ENCODE assay signal across 11 mouse cellular contexts in the genomic region with DNA sequence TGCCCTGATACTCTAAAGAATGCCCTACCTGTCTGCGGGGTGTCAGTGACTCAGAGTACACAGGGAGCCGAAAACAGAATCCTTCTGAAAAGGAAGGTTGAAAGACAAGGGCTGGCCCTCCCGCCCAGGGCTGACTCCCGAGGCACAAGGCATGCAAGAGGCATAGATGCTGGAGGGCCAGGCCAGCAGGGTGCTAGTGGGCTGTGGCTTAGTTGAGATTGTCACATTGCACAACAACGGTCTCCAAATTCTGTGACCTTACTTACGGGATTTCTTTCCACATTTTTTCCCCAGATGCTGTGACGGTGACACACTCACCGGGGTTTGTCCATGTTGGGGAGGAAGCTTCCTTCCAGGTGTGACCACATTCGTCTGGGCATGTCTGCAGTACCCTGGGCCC. TPM values are rescaled to one million over a fixed set of nuclear protein-coding genes. Genes with fewer than 3 reads are reported as not detected.
A peak's percentile ranks its signal among the peaks of the same experiment; 100 is the strongest.
DNase-seq lines count a peak whose midpoint lies in the region; ATAC-seq and TF ChIP-seq lines count a peak whose summit lies in the region.
"Had no signal": no experiment of that assay in that cellular context is flagged by ENCODE, and none has a peak within 500 bp of the region (broad histone marks: within the 10 kb centered on the region; RNA-seq: fewer than 3 reads in every experiment).

No protein-coding gene starts in this region.

- H3K9ac ChIP-seq in liver, adult 2 months (ENCODE audit: low read depth, low read length), result no peak overlapping the region
- H3K9ac ChIP-seq in liver, postnatal 0 days (replicated peaks), result no peak overlapping the region
- no peak overlapping the region for H3K9ac ChIP-seq in embryonic facial prominence, embryonic 11.5 days (replicated peaks; ENCODE audit: low read length)
- H3K9ac ChIP-seq: forebrain, embryonic 12.5 days; lung, embryonic 14.5 days had no signal

- TF ChIP-seq POLR2A in liver, adult 2 months (IDR thresholded peaks at IDR 0.05; ENCODE audit: extremely low read depth, insufficient read depth, low read length), result no peak

- peak overlapping the region; percentile 90 for H3K27ac ChIP-seq in heart, embryonic 10.5 days
- H3K27ac ChIP-seq in liver, adult 2 months (replicated peaks; ENCODE audit: insufficient read depth, low read depth, low read length), result no peak overlapping the region
- H3K27ac ChIP-seq in liver, postnatal 0 days (ENCODE audit: low read depth), result no peak overlapping the region
- 0 out of 2 replicates have a peak overlapping the region, but pooled peaks have one; percentile 41 for H3K27ac ChIP-seq in embryonic facial prominence, embryonic 11.5 days (replicated peaks; ENCODE audit: low read depth, low read length)
- H3K27ac ChIP-seq in limb, embryonic 10.5 days, result peak overlapping the region; percentile 28; the same call in 1 of the 2 replicates

- no peak overlapping the region for H3K4me2 ChIP-seq in liver, postnatal 0 days (ENCODE audit: low read depth, low read length)
- no peak overlapping the region for H3K4me2 ChIP-seq in embryonic facial prominence, embryonic 11.5 days (ENCODE audit: low read depth, low read length)
- H3K4me2 ChIP-seq: forebrain, embryonic 12.5 days; lung, embryonic 14.5 days had no signal

- peaks cover 32% of the 10 kb centered on the region for H3K36me3 ChIP-seq in heart, embryonic 10.5 days
- no peaks in the 10 kb centered on the region for H3K36me3 ChIP-seq in liver, adult 2 months (ENCODE audit: control insufficient read depth, insufficient read depth, low read length)
- no peaks in the 10 kb centered on the region for H3K36me3 ChIP-seq in liver, postnatal 0 days (replicated peaks; ENCODE audit: insufficient read depth, low read length)
- H3K36me3 ChIP-seq in embryonic facial prominence, embryonic 11.5 days (replicated peaks; ENCODE audit: control insufficient read depth, insufficient read depth, low read depth, low read length), result no peaks in the 10 kb centered on the region
- H3K36me3 ChIP-seq in limb, embryonic 10.5 days, result peaks cover 29% of the 10 kb centered on the region

- DNase-seq in heart, embryonic 10.5 days (ENCODE audit: low spot score), result no peak
- no peak for DNase-seq in heart, postnatal 10 days
- peak; percentile 45 for DNase-seq in liver, adult 2 months (ENCODE audit: extremely low read depth, low read depth, low spot score)
- no peak for DNase-seq in liver, postnatal 0 days
- no peak for DNase-seq in embryonic facial prominence, embryonic 11.5 days (ENCODE audit: low spot score)
- no peak for DNase-seq in limb, embryonic 10.5 days (ENCODE audit: low spot score)
- DNase-seq in left cerebral cortex, postnatal 4 days, result no peak
- DNase-seq in layer of hippocampus, adult 9-10 months (ENCODE audit: low spot score), result no peak
- DNase-seq: layer of hippocampus, postnatal 36 days; lung, embryonic 14.5 days had no signal

- WGBS in heart, embryonic 10.5 days, result 74% methylated on average over 9 of the region's 9 CpGs
- WGBS in liver, adult 2 months, result 39% methylated on average over 9 of the region's 9 CpGs
- WGBS in liver, postnatal 0 days (ENCODE audit: insufficient replicate concordance), result 79% methylated on average over 9 of the region's 9 CpGs
- WGBS in embryonic facial prominence, embryonic 11.5 days, result 55% methylated on average over 9 of the region's 9 CpGs
- 70% methylated on average over 9 of the region's 9 CpGs for WGBS in limb, embryonic 10.5 days

- no peaks in the 10 kb centered on the region for H3K9me3 ChIP-seq in heart, embryonic 10.5 days
- H3K9me3 ChIP-seq in liver, postnatal 0 days (ENCODE audit: low read length), result no peaks in the 10 kb centered on the region
- no peaks in the 10 kb centered on the region for H3K9me3 ChIP-seq in embryonic facial prominence, embryonic 11.5 days (replicated peaks; ENCODE audit: control insufficient read depth, low read length)
- no peaks in the 10 kb centered on the region for H3K9me3 ChIP-seq in limb, embryonic 10.5 days (replicated peaks)
- H3K9me3 ChIP-seq: forebrain, embryonic 12.5 days had no signal

- H3K79me2 ChIP-seq in liver, adult 2 months (ENCODE audit: control insufficient read depth, insufficient read depth, low read length), result peaks cover 8% of the 10 kb centered on the region; the same call in 1 of the 2 replicates

- no peak for TF ChIP-seq CTCF in liver, adult 2 months (IDR thresholded peaks at IDR 0.05; ENCODE audit: low read depth, low read length)
- no peak for TF ChIP-seq CTCF in liver, postnatal 0 days (IDR thresholded peaks at IDR 0.05; ENCODE audit: low read depth)

- no peak for TF ChIP-seq EP300 in liver, postnatal 0 days (IDR thresholded peaks at IDR 0.05; ENCODE audit: low read depth)

- H3K27me3 ChIP-seq in heart, embryonic 10.5 days (ENCODE audit: insufficient read depth, poor library complexity, severe bottlenecking), result no peaks in the 10 kb centered on the region
- H3K27me3 ChIP-seq in liver, adult 2 months (ENCODE audit: control insufficient read depth, insufficient read depth, low read length), result no peaks in the 10 kb centered on the region
- H3K27me3 ChIP-seq in liver, postnatal 0 days (ENCODE audit: insufficient read depth, low read length), result no peaks in the 10 kb centered on the region
- no peaks in the 10 kb centered on the region for H3K27me3 ChIP-seq in embryonic facial prominence, embryonic 11.5 days (ENCODE audit: control insufficient read depth, insufficient read depth, low read length)
- H3K27me3 ChIP-seq in limb, embryonic 10.5 days (ENCODE audit: low read depth, poor library complexity, severe bottlenecking), result no peaks in the 10 kb centered on the region
- H3K27me3 ChIP-seq: forebrain, embryonic 12.5 days had no signal

- peak overlapping the region; percentile 24; the same call in 1 of the 2 replicates for H3K4me3 ChIP-seq in heart, embryonic 10.5 days
- H3K4me3 ChIP-seq in liver, adult 2 months (ENCODE audit: insufficient read depth, low read depth, low read length), result no peak overlapping the region
- H3K4me3 ChIP-seq in liver, postnatal 0 days (ENCODE audit: low read depth, low read length), result no peak overlapping the region
- no peak overlapping the region for H3K4me3 ChIP-seq in embryonic facial prominence, embryonic 11.5 days (ENCODE audit: low read depth, low read length)
- no peak overlapping the region for H3K4me3 ChIP-seq in limb, embryonic 10.5 days
- H3K4me3 ChIP-seq: forebrain, embryonic 12.5 days had no signal

- H3K4me1 ChIP-seq in heart, embryonic 10.5 days, result peaks cover 66% of the 10 kb centered on the region
- H3K4me1 ChIP-seq in liver, adult 2 months (ENCODE audit: control insufficient read depth, insufficient read depth, low read length), result peaks cover 18% of the 10 kb centered on the region
- H3K4me1 ChIP-seq in liver, postnatal 0 days (ENCODE audit: insufficient read depth), result peaks cover 20% of the 10 kb centered on the region
- peaks cover 10% of the 10 kb centered on the region for H3K4me1 ChIP-seq in embryonic facial prominence, embryonic 11.5 days (ENCODE audit: control insufficient read depth, insufficient read depth, low read length)
- peaks cover 56% of the 10 kb centered on the region for H3K4me1 ChIP-seq in limb, embryonic 10.5 days

- ATAC-seq in liver, postnatal 0 days, result no peak
- no peak for ATAC-seq in embryonic facial prominence, embryonic 11.5 days (replicated peaks; ENCODE audit: insufficient number of reproducible peaks, low FRiP score, low TSS enrichment, low read depth)

- intact Hi-C loops in heart, postnatal 10 days (cut with DNase I), result no loop called here
- intact Hi-C loops in left cerebral cortex, postnatal 4 days (cut with DNase I), result no loop called here

RNA-seq across cellular contexts. Expression of gene Tmem94, which starts 11.7 kb away (rescaled TPM):
- 35.0 and 56.8 TPM in 2 replicates for polyA plus RNA-seq in heart, embryonic 10.5 days (2016; fragmentation: Nextera tagmentation; extraction: Ambion mirVana)
- total RNA-seq in heart, postnatal 10 days (2021), result 100 to 1,000 TPM; 106 to 116 TPM
- total RNA-seq in liver, adult 2 months (2014; rRNA removed), result 11.0 and 15.0 TPM in 2 replicates
- polyA plus RNA-seq in liver, adult 2 months (2012; rRNA removed), result 41.1 and 41.9 TPM in 2 replicates
- polyA plus RNA-seq in liver, postnatal 0 days (2015; fragmentation: Nextera tagmentation; extraction: Ambion mirVana), result 4.1 and 4.2 TPM in 2 replicates
- polyA plus RNA-seq in embryonic facial prominence, embryonic 11.5 days (2014; fragmentation: Nextera tagmentation; extraction: Ambion mirVana), result 10.3 and 14.6 TPM in 2 replicates
- 30.6 and 37.7 TPM in 2 replicates for polyA plus RNA-seq in limb, embryonic 10.5 days (2016; fragmentation: Nextera tagmentation; extraction: Ambion mirVana)
- total RNA-seq in left cerebral cortex, postnatal 4 days (2021), result 10 to 100 TPM; 37.3 to 44.1 TPM

RNA-seq across cellular contexts. Expression of gene Caskin2, which starts 36.5 kb away (rescaled TPM):
- 18.7 and 21.4 TPM in 2 replicates for polyA plus RNA-seq in heart, embryonic 10.5 days (2016; fragmentation: Nextera tagmentation; extraction: Ambion mirVana)
- total RNA-seq in heart, postnatal 10 days (2021), result 10 to 100 TPM; 59.4 to 60.9 TPM
- 2.9 and 3.8 TPM in 2 replicates for total RNA-seq in liver, adult 2 months (2014; rRNA removed)
- 8.9 and 9.7 TPM in 2 replicates for polyA plus RNA-seq in liver, adult 2 months (2012; rRNA removed)
- 3.2 and 3.3 TPM in 2 replicates for polyA plus RNA-seq in liver, postnatal 0 days (2015; fragmentation: Nextera tagmentation; extraction: Ambion mirVana)
- 11.9 TPM in 2 replicates for polyA plus RNA-seq in embryonic facial prominence, embryonic 11.5 days (2014; fragmentation: Nextera tagmentation; extraction: Ambion mirVana)
- 18.1 and 18.9 TPM in 2 replicates for polyA plus RNA-seq in limb, embryonic 10.5 days (2016; fragmentation: Nextera tagmentation; extraction: Ambion mirVana)
- total RNA-seq in left cerebral cortex, postnatal 4 days (2021), result 10 to 100 TPM; 13.4 to 14.5 TPM

RNA-seq across cellular contexts. Expression of gene Tsen54, which starts 37.6 kb away (rescaled TPM):
- polyA plus RNA-seq in heart, embryonic 10.5 days (2016; fragmentation: Nextera tagmentation; extraction: Ambion mirVana), result 39.1 and 41.7 TPM in 2 replicates
- total RNA-seq in heart, postnatal 10 days (2021), result 10 to 100 TPM; 10.5 to 15.0 TPM
- 4.0 and 5.8 TPM in 2 replicates for total RNA-seq in liver, adult 2 months (2014; rRNA removed)
- 11.2 and 15.6 TPM in 2 replicates for polyA plus RNA-seq in liver, adult 2 months (2012; rRNA removed)
- 7.7 and 8.8 TPM in 2 replicates for polyA plus RNA-seq in liver, postnatal 0 days (2015; fragmentation: Nextera tagmentation; extraction: Ambion mirVana)
- 19.8 and 22.2 TPM in 2 replicates for polyA plus RNA-seq in embryonic facial prominence, embryonic 11.5 days (2014; fragmentation: Nextera tagmentation; extraction: Ambion mirVana)
- polyA plus RNA-seq in limb, embryonic 10.5 days (2016; fragmentation: Nextera tagmentation; extraction: Ambion mirVana), result 42.5 and 48.8 TPM in 2 replicates
- 10 to 100 TPM; 15.1 to 19.1 TPM for total RNA-seq in left cerebral cortex, postnatal 4 days (2021)

RNA-seq across cellular contexts. Expression of gene Llgl2, which starts 46.9 kb away (rescaled TPM):
- 35.0 and 40.8 TPM in 2 replicates for polyA plus RNA-seq in heart, embryonic 10.5 days (2016; fragmentation: Nextera tagmentation; extraction: Ambion mirVana)
- total RNA-seq in heart, postnatal 10 days (2021), result 10 to 100 TPM; 17.9 to 18.2 TPM
- total RNA-seq in liver, adult 2 months (2014; rRNA removed), result 15.8 and 17.2 TPM in 2 replicates
- 46.8 and 52.7 TPM in 2 replicates for polyA plus RNA-seq in liver, adult 2 months (2012; rRNA removed)
- polyA plus RNA-seq in liver, postnatal 0 days (2015; fragmentation: Nextera tagmentation; extraction: Ambion mirVana), result 15.1 and 20.9 TPM in 2 replicates
- 4.9 and 7.5 TPM in 2 replicates for polyA plus RNA-seq in embryonic facial prominence, embryonic 11.5 days (2014; fragmentation: Nextera tagmentation; extraction: Ambion mirVana)
- polyA plus RNA-seq in limb, embryonic 10.5 days (2016; fragmentation: Nextera tagmentation; extraction: Ambion mirVana), result 11.2 and 12.3 TPM in 2 replicates
- 1 to 10 TPM; 1.1 to 2.4 TPM for total RNA-seq in left cerebral cortex, postnatal 4 days (2021)

Comparison
In these comparisons a context has a peak if more than half of its experiments do, and no peak if none do; other contexts are left out.
1. H3K27ac ChIP-seq: peak in heart, embryonic 10.5 days (single experiment), embryonic facial prominence, embryonic 11.5 days (single experiment) and limb, embryonic 10.5 days (single experiment); none in liver, adult 2 months (single experiment) and liver, postnatal 0 days (single experiment).